Mouse (Mus musculus) forebrain, embryonic 12.5 days (tissue): Measurements from ENCODE around the gene Psap. TPM values are rescaled to one million over a fixed set of nuclear protein-coding genes. Genes with fewer than 3 reads are reported as not detected.
A peak's percentile ranks its signal among the peaks of the same experiment; 100 is the strongest.

Source experiments
- ATAC-seq: fragments of 200-750 bp; cut with Nextera tagmentation; 2 replicates; pipeline ENCODE4 v1.8.0; 2017; ENCODE audit warnings: moderate TSS enrichment; ENCODE audit not compliant: low FRiP score
- H3K27ac ChIP-seq: fragments of 300-500 bp; sonication (generic); 2 replicates; pipeline ENCODE4 v1.5.1; 2016; ENCODE audit warnings: mild to moderate bottlenecking
- H3K27me3 ChIP-seq: fragments of 300-500 bp; sonication (generic); 2 replicates; pipeline ENCODE4 v1.6.1; 2016; ENCODE audit warnings: mild to moderate bottlenecking
- H3K36me3 ChIP-seq: fragments of 300-500 bp; sonication (generic); replicated peaks from 2 replicates; pipeline ENCODE4 v1.6.1; 2016; ENCODE audit warnings: mild to moderate bottlenecking
- H3K4me1 ChIP-seq: fragments of 300-500 bp; sonication (generic); 2 replicates; pipeline ENCODE4 v1.6.1; 2016
- H3K4me2 ChIP-seq: fragments of 300-500 bp; sonication (generic); 2 replicates; pipeline ENCODE4 v1.6.1; 2016; ENCODE audit warnings: mild to moderate bottlenecking, moderate library complexity
- H3K4me3 ChIP-seq: fragments of 300-500 bp; sonication (generic); replicated peaks from 2 replicates; pipeline ENCODE4 v1.5.1; 2016; ENCODE audit warnings: mild to moderate bottlenecking
- H3K9ac ChIP-seq: fragments of 300-500 bp; sonication (generic); 2 replicates; pipeline ENCODE4 v1.6.1; 2016; ENCODE audit warnings: mild to moderate bottlenecking
- H3K9me3 ChIP-seq: fragments of 300-500 bp; sonication (generic); 2 replicates; pipeline ENCODE4 v1.6.1; 2016
- WGBS: fragments of 180-500 bp; shearing (Covaris S2); methylation state at CpG from one replicate; pipeline ENCODE4 v1.1.7; 2016; 5-methylcytosine and 5-hydroxymethylcytosine counted together
- polyA plus RNA-seq: library from polyadenylated mRNA; unstranded; fragments of >200 nt; fragmentation: Nextera tagmentation; extraction: Ambion mirVana; gene quantifications from 2 replicates; pipeline ENCODE4 v1.2.1, GENCODE M21; 2016

The Psap gene
- polyA plus RNA-seq, 1 experiment from 2014 or later = 90.5 TPM

- no peak for ATAC-seq
- Histone ChIP-seq H3K36me3 (no peaks in the 10 kb centered on the region), H3K9me3 (no peaks in the 10 kb centered on the region), H3K4me2 (no peak overlapping the region), H3K27me3 (no peaks in the 10 kb centered on the region), H3K9ac (no peak overlapping the region), H3K27ac (no peak overlapping the region), H3K4me1 (no peaks in the 10 kb centered on the region), H3K4me3 (no peak overlapping the region)
- WGBS = 86% methylated on average over 13 of the region's 13 CpGs
Measured at GRCm38 (mm10) chr10:60269141-60270064, 8.0 kb upstream of the Psap start.

GRCm38 (mm10) chr10:60271015-60271414, 6.4 kb upstream of the Psap start:
- no peak overlapping the region for H3K9ac ChIP-seq
- no peaks in the 10 kb centered on the region for H3K36me3 ChIP-seq
- no peak overlapping the region for H3K4me2 ChIP-seq
- no peak overlapping the region for H3K4me3 ChIP-seq
- no peak for ATAC-seq
- 83% methylated on average over 6 of the region's 6 CpGs for WGBS
- no peaks in the 10 kb centered on the region for H3K4me1 ChIP-seq
- no peaks in the 10 kb centered on the region for H3K9me3 ChIP-seq
- no peak overlapping the region for H3K27ac ChIP-seq
- H3K27me3 ChIP-seq = no peaks in the 10 kb centered on the region

DNA sequence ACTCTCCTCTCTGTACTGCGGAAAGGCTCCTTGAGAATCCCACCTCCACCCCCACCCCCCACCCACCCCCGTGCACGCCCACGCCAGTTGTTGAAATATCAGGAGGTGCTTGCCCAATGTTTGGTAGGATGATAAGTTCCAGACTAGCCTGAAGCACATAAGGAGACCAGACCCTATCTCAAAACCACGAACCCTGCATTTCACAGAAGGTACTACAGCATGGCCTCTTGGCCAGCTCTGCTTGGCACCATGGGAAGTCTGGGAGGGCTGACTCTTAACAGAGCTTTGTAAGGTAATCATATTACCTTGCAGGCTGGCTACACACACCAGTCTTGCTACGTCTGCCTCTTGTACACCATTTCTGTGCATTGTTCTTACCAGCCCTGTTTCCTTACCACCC, 5.2 kb upstream of the Psap start:
- Histone ChIP-seq H3K9ac (no peak overlapping the region), H3K4me2 (no peak overlapping the region), H3K4me1 (peaks cover 5% of the 10 kb centered on the region), H3K27me3 (no peaks in the 10 kb centered on the region), H3K4me3 (no peak overlapping the region), H3K27ac (no peak overlapping the region), H3K9me3 (no peaks in the 10 kb centered on the region), H3K36me3 (no peaks in the 10 kb centered on the region)
- ATAC-seq = no peak
- 70% methylated on average over 6 of the region's 6 CpGs for WGBS

DNA sequence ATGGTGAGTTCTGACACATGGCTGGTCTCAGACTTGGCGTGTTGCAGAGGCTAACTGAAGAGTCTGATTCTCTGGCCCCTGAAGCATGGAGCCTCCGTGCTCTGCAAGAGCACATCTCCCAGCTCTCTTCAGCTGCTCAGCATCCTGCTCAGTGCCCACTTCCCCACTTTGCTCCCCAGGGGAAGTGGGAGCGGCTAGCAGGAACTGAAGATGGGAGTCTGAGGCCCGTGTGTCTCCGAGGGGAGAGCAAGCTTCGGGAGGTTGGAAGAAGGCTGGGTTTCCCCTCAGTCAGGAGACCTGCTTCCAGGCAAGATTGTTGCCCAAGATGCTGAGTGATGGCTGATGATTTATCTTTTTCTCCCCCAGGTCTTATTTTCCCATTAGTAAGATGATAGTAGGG, 4.0 kb upstream of the Psap start:
- WGBS = 83% methylated on average over 6 of the region's 6 CpGs
- Histone ChIP-seq H3K27ac (no peak overlapping the region), H3K9me3 (no peaks in the 10 kb centered on the region), H3K4me2 (no peak overlapping the region), H3K27me3 (no peaks in the 10 kb centered on the region), H3K4me3 (no peak overlapping the region), H3K36me3 (no peaks in the 10 kb centered on the region), H3K4me1 (peaks cover 10% of the 10 kb centered on the region), H3K9ac (no peak overlapping the region)
- ATAC-seq = no peak

DNA sequence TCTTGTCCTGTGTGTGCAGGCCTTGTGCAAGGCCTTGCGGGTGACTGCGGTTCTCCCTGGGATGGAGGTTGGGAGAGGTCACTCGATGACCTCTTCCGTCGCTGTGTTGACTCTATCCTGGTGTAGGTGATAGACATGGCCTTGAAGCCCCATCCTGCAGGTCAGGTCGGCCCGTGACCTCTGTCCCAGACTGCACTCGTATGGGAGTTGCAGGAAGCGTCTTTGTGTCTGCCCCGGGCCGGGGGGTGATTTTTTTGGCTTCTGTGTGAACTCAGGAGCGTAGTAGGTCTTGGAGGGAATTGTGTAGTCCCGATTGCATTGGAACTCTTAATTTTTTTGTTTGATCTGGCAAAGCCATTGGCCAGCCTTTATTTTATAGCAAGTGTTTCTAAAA, 576 bp downstream of the Psap start:
- peak overlapping the region; percentile 79 for H3K4me3 ChIP-seq
- H3K36me3 ChIP-seq = no peaks in the 10 kb centered on the region; the same call in 1 of the 2 replicates
- no peaks in the 10 kb centered on the region for H3K9me3 ChIP-seq
- ATAC-seq = no peak
- H3K9ac ChIP-seq = peak overlapping the region; percentile 85
- H3K27ac ChIP-seq = peak overlapping the region; percentile 92
- H3K4me2 ChIP-seq = peak overlapping the region; percentile 92
- peaks cover 53% of the 10 kb centered on the region for H3K4me1 ChIP-seq
- no peaks in the 10 kb centered on the region for H3K27me3 ChIP-seq
- 8% methylated on average over 13 of the region's 13 CpGs for WGBS

- ATAC-seq = no peak
- no peaks in the 10 kb centered on the region for H3K27me3 ChIP-seq
- H3K4me1 ChIP-seq = peaks cover 59% of the 10 kb centered on the region
- peak overlapping the region; percentile 92 for H3K4me2 ChIP-seq
- peak overlapping the region; percentile 79; the same call in 1 of the 2 replicates for H3K4me3 ChIP-seq
- H3K9me3 ChIP-seq = no peaks in the 10 kb centered on the region
- 89% methylated on average over 3 of the region's 3 CpGs for whole genome bisulfite sequencing
- no peak overlapping the region for H3K27ac ChIP-seq
- peaks cover 2% of the 10 kb centered on the region; the same call in 1 of the 2 replicates for H3K36me3 ChIP-seq
- peak overlapping the region; percentile 25; the same call in 1 of the 2 replicates for H3K9ac ChIP-seq
Measured at GRCm38 (mm10) chr10:60278786-60279185, 1.4 kb downstream of the Psap start.

GRCm38 (mm10) chr10:60279290-60279940, 2.0 kb downstream of the Psap start:
- WGBS = 76% methylated on average over 8 of the region's 8 CpGs
- H3K27ac ChIP-seq = no peak overlapping the region
- peaks cover 65% of the 10 kb centered on the region for H3K4me1 ChIP-seq
- no peak for ATAC-seq
- H3K4me3 ChIP-seq = no peak overlapping the region; the same call in none of the 2 replicates
- peak overlapping the region; percentile 25; the same call in 1 of the 2 replicates for H3K9ac ChIP-seq
- H3K9me3 ChIP-seq = no peaks in the 10 kb centered on the region
- H3K36me3 ChIP-seq = peaks cover 2% of the 10 kb centered on the region; the same call in 1 of the 2 replicates
- H3K4me2 ChIP-seq = peak overlapping the region; percentile 92
- no peaks in the 10 kb centered on the region for H3K27me3 ChIP-seq

DNA sequence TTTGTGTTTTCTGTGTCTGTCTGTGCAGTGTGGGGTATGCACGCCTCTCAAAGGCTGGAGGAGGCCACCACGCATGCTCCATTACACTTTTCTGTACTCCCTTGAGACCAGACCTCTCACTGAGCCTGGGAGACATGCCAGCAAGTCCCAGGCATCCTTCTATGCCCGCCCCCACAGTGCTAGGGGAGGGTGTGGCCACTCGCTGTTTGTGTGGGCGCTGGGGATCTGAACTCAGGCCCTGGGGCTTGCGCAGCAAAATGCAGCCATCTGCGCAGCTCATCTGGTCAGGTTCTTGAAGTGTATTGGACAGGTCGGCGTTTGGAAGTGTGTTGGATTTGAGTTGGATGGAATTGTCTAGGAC, 2.5 kb downstream of the Psap start:
- Histone ChIP-seq H3K27me3 (no peaks in the 10 kb centered on the region), H3K27ac (no peak overlapping the region)

DNA sequence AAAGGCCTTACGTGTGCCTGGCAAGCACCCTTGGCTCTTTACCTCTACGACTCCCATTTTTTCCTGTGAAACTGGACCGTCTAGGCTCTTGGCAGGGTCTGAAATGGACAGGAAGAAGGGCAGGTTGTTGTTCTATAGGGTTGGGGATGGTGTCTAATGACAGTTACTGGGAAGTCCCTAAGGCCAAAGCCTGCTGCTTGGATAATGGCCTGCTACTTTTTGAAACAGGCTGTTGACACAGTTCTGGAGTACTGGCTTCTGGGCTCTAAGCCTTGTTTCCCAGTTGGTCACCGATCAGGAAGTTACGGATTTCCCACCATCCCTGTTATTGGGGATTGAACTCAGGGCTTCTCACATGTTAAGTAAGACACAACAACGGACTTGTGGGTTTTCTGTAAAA, 2.9 kb downstream of the Psap start:
- no peak overlapping the region for H3K27ac ChIP-seq
- peaks cover 2% of the 10 kb centered on the region; the same call in 1 of the 2 replicates for H3K36me3 ChIP-seq
- H3K9ac ChIP-seq = no peak overlapping the region
- no peaks in the 10 kb centered on the region for H3K27me3 ChIP-seq
- H3K4me1 ChIP-seq = peaks cover 75% of the 10 kb centered on the region
- 95% methylated on average over 6 of the region's 6 CpGs for WGBS
- no peaks in the 10 kb centered on the region for H3K9me3 ChIP-seq
- ATAC-seq = no peak
- H3K4me2 ChIP-seq = peak overlapping the region; percentile 21; the same call in 1 of the 2 replicates
- H3K4me3 ChIP-seq = no peak overlapping the region

More for the DNA sequence above, 2.5 kb downstream of the Psap start:
- H3K36me3 ChIP-seq = peaks cover 2% of the 10 kb centered on the region; the same call in 1 of the 2 replicates
- H3K4me2 ChIP-seq = peak overlapping the region; percentile 21; the same call in 1 of the 2 replicates
- peaks cover 70% of the 10 kb centered on the region for H3K4me1 ChIP-seq
- H3K9ac ChIP-seq = no peak overlapping the region
- H3K9me3 ChIP-seq = no peaks in the 10 kb centered on the region
- H3K4me3 ChIP-seq = no peak overlapping the region
- ATAC-seq = no peak
- 93% methylated on average over 9 of the region's 9 CpGs for WGBS

GRCm38 (mm10) chr10:60281571-60282050, 4.2 kb downstream of the Psap start:
- Histone ChIP-seq H3K4me2 (no peak overlapping the region), H3K4me1 (peaks cover 87% of the 10 kb centered on the region), H3K9me3 (no peaks in the 10 kb centered on the region), H3K36me3 (peaks cover 2% of the 10 kb centered on the region; the same call in 1 of the 2 replicates), H3K9ac (no peak overlapping the region), H3K27me3 (no peaks in the 10 kb centered on the region), H3K27ac (no peak overlapping the region), H3K4me3 (no peak overlapping the region)
- 87% methylated on average over 9 of the region's 9 CpGs for WGBS
- no peak for ATAC-seq

GRCm38 (mm10) chr10:60282116-60283014, 4.9 kb downstream of the Psap start:
- H3K27ac ChIP-seq = no peak overlapping the region
- H3K4me1 ChIP-seq = peaks cover 86% of the 10 kb centered on the region
- no peak overlapping the region for H3K9ac ChIP-seq
- ATAC-seq = no peak
- H3K27me3 ChIP-seq = no peaks in the 10 kb centered on the region
- H3K9me3 ChIP-seq = no peaks in the 10 kb centered on the region
- WGBS = 76% methylated on average over 10 of the region's 10 CpGs
- H3K4me2 ChIP-seq = no peak overlapping the region
- peaks cover 2% of the 10 kb centered on the region; the same call in 1 of the 2 replicates for H3K36me3 ChIP-seq
- H3K4me3 ChIP-seq = no peak overlapping the region
